Mouse (Mus musculus) gonadal fat pad, adult 2 months (tissue): ENCODE data around the gene AC124108.1. TPM values are rescaled to one million over a fixed set of nuclear protein-coding genes. Genes with fewer than 3 reads are reported as not detected.
"Not testable (repeated sequence)": the region's sequence is repeated elsewhere in the genome, so short reads cannot be mapped to it uniquely, and the experiment has no call there.

Experiments used
- DNase-seq: peaks from one replicate; pipeline ENCODE4 v3.0.0-alpha.2; 2012; ENCODE audit warnings: low read depth
- polyA plus RNA-seq: library from polyadenylated mRNA; depleted of rRNA; stranded (reverse); fragments of >200 nt; gene quantifications from 2 replicates; pipeline ENCODE4 v1.2.3, GENCODE M21; 2012; rRNA removed

Gene AC124108.1
- 0.53 and 0.96 TPM in 2 replicates for polyA plus RNA-seq

- no peak for DNase-seq
Measured at GRCm38 (mm10) chr1:132191093-132191785, at the start of gene AC124108.1, which contains the start of gene Lemd1. AC124108.1 (plus strand) TSS chr1:132191457. Lemd1 (plus strand) TSS chr1:132191431.

- no peak for DNase-seq
Measured at GRCm38 (mm10) chr1:132141753-132142152, 49.5 kb upstream of the AC124108.1 start.

- no peak for DNase-seq
Measured at GRCm38 (mm10) chr1:132143079-132143478, 48.2 kb upstream of the AC124108.1 start.

GRCm38 (mm10) chr1:132143730-132144129, 47.5 kb upstream of the AC124108.1 start:
- DNase-seq = no peak

GRCm38 (mm10) chr1:132144223-132144622, 47.0 kb upstream of the AC124108.1 start:
- DNase-seq = no peak

GRCm38 (mm10) chr1:132144837-132145236, 46.4 kb upstream of the AC124108.1 start:
- DNase-seq = no peak

GRCm38 (mm10) chr1:132145973-132146685, 45.1 kb upstream of the AC124108.1 start:
- peak; percentile 99 for DNase-seq

GRCm38 (mm10) chr1:132149410-132149809, 41.8 kb upstream of the AC124108.1 start:
- DNase-seq = no peak

- DNase-seq = no peak
Measured at GRCm38 (mm10) chr1:132150171-132150570, 41.1 kb upstream of the AC124108.1 start.

- DNase-seq = peak; percentile 79
Measured at GRCm38 (mm10) chr1:132150817-132151601, 40.2 kb upstream of the AC124108.1 start.

- DNase-seq = no peak
Measured at GRCm38 (mm10) chr1:132151908-132152307, 39.3 kb upstream of the AC124108.1 start.

- no peak for DNase-seq
Measured at GRCm38 (mm10) chr1:132153086-132153690, 38.1 kb upstream of the AC124108.1 start.

- DNase-seq = no peak
Measured at GRCm38 (mm10) chr1:132153691-132154090, 37.6 kb upstream of the AC124108.1 start.

- no peak for DNase-seq
Measured at GRCm38 (mm10) chr1:132155737-132156136, 35.5 kb upstream of the AC124108.1 start.

- DNase-seq = no peak
Measured at GRCm38 (mm10) chr1:132157016-132157781, 34.1 kb upstream of the AC124108.1 start.

- DNase-seq = no peak
Measured at GRCm38 (mm10) chr1:132157808-132158207, 33.4 kb upstream of the AC124108.1 start.

- no peak for DNase-seq
Measured at GRCm38 (mm10) chr1:132158741-132159140, 32.5 kb upstream of the AC124108.1 start.

- no peak for DNase-seq
Measured at GRCm38 (mm10) chr1:132159681-132160080, 31.6 kb upstream of the AC124108.1 start.

- no peak for DNase-seq
Measured at GRCm38 (mm10) chr1:132161211-132161880, 29.9 kb upstream of the AC124108.1 start.

- DNase-seq = not testable (repeated sequence)
Measured at GRCm38 (mm10) chr1:132162618-132163017, 28.6 kb upstream of the AC124108.1 start.
